Mouse (Mus musculus) cortical plate, adult 2 months (tissue): ENCODE measurements around the gene Ptprn2.

ENCODE experiments used
- CTCF ChIP-seq: fragments of 200-500 bp; IDR thresholded peaks from 2 replicates; pipeline ENCODE4 v1.5.1; 2011; ENCODE audit warnings: mild to moderate bottlenecking, control low read depth, low read length; ENCODE audit not compliant: insufficient read depth; ENCODE audit errors: extremely low read depth
- POLR2A ChIP-seq: fragments of 200-500 bp; IDR thresholded peaks from 2 replicates; pipeline ENCODE4 v1.6.1; 2011; ENCODE audit warnings: mild to moderate bottlenecking, low read length, control low read depth; ENCODE audit not compliant: insufficient read depth; ENCODE audit errors: extremely low read depth

- TF ChIP-seq POLR2A (no peak), CTCF (no peak)
Observed at GRCm38 (mm10) chr12:117025676-117026075, 540.2 kb downstream of the Ptprn2 start.
